Mouse (Mus musculus) megakaryocyte progenitor cell, adult 5-6 weeks (primary cell): ENCODE results near the gene Gpr1. TPM values are rescaled to one million over a fixed set of nuclear protein-coding genes. Genes with fewer than 3 reads are reported as not detected.
A peak's percentile ranks its signal among the peaks of the same experiment; 100 is the strongest.
"Not testable (repeated sequence)": the region's sequence is repeated elsewhere in the genome, so short reads cannot be mapped to it uniquely, and the experiment has no call there.

Experiments
- ATAC-seq: replicated peaks from 2 replicates; pipeline ENCODE4 v1.8.0; 2016; ENCODE audit warnings: mild to moderate bottlenecking, moderate TSS enrichment, inconsistent platforms; ENCODE audit not compliant: poor library complexity
- total RNA-seq, 2 experiments: library from RNA; stranded (forward) in 1 of 2; stranded (reverse) in 1 of 2; fragments of 157-497, 149-512 nt in 1 of 2; fragments of 200-1000 nt in 1 of 2; gene quantifications; 2 replicates each; pipeline versions ENCODE4 v1.2.3 to v1.2.4; 2015 to 2017

Gene Gpr1
- total RNA-seq, 2 experiments from 2014 or later = not detected

DNA sequence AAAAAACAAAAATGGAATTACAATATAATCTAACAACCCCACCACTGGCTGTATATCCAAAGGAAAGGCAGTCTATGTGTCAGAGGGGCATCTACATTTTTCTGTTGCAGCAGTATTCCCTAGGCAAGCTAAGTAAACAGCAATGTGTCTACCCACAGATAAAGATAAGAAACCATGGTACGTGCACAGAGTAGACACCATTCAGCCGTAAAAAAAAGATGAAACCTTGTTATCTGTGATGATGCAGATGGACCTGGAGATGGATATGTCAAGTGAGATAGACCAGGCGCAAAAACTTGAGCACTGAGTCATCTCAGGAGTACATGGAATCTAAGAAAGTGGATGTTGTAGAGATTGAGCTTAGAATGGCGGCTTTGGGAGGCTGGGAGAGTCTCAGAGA is 10.7 kb upstream of the Gpr1 start:
- ATAC-seq = no peak

GRCm38 (mm10) chr1:63219277-63219676 is 4.9 kb upstream of the Gpr1 start:
- no peak for ATAC-seq

GRCm38 (mm10) chr1:63214631-63215030 is 288 bp upstream of the Gpr1 start:
- no peak for ATAC-seq

- ATAC-seq = no peak
These were observed 669 bp downstream of the Gpr1 start for GRCm38 (mm10) chr1:63213478-63214270.

DNA sequence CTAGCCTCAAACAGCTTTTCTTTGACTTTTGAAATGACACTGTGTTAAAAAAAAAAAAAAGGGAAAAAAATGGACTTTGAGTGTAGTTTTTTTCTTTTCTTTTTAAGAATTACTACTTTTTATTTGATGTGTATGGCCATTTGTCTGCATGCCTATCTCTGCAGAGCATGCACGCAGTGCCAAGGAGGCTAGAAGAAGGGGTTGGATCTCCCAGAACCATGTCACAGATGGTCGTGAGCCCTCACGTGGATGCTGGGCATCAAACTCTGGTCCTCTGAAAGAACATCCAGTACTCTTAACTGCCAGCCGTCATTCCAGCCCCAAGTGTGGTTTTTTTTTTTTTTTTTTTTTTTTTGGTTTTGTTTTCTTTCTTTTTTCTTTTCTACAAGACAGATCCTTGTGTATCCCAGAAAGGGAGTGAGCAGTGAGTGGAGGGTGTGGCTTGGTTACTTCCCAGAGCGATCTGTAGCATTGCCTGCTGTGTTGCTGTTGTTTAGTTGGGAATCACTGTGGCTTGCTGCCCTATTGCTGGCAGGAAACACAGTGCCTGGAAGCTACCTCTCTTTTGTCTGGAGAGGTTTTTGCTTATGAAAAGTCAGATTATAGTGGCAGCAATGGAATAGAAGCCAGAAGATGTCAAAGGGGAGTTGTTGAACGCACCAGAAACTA is 4.3 kb downstream of the Gpr1 start:
- ATAC-seq = no peak

GRCm38 (mm10) chr1:63207607-63208006 is 6.7 kb downstream of the Gpr1 start:
- ATAC-seq = no peak

GRCm38 (mm10) chr1:63204660-63205394 is 9.5 kb downstream of the Gpr1 start:
- no peak for ATAC-seq

GRCm38 (mm10) chr1:63203950-63204659 is 10.2 kb downstream of the Gpr1 start:
- ATAC-seq = no peak

- no peak for ATAC-seq
These were observed 10.9 kb downstream of the Gpr1 start for GRCm38 (mm10) chr1:63203471-63203870.

DNA sequence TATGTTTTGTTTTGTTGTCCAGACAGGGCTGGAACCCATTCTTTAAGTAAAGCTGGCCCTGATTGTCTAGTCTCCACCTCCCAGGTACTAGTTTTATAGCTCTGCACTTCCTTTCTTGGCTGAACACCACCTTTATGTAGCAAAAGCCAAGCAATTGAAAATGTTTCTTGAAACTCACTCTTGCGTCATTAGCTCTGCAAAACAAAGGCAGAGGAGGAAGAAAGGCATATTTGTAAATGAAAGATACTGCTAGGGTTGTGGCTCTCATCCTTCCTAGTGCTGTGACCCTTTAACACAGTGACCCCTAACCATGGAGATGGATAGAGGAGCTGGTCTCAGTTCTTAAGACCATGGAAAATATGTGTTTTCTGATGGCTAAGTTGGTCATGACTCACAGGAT is 12.7 kb downstream of the Gpr1 start:
- no peak for ATAC-seq

DNA sequence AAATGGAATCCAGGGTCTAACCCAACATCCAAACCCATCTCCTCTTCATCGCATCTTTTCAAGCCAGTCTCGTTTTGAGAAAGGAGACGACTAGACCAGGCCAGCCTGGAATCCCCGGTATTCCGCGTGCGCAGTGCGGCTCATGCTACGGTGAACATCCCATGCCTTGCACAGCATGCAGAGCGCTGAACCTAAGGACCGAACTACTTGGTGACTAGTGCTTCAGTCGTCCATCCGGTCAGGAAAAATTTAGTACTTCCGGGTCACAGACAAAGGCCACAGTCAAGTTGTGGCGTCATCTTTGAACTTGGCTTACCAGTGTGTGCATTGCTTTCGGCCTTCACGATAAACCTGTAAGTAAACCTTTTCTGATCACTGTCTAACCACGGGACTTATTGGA is 14.0 kb downstream of the Gpr1 start:
- ATAC-seq = no peak

DNA sequence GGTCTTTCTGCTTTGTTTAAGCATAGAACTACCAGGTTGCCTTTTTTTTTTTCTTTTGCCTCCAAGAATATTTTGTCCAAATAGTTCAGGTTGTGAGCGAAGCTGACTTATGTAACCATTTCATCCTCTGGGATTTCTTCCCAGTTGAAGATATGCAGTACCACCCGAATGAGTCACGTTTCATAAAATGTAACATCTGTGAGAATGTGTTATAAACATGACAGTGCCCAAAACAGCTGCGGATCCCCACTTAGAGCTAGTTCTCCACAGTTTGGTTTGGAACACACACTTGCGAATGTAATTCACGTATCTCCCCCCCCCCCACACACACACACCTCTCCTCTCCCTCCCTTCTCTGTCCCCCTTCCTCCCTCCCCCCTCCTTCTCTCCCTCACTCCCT is 15.0 kb downstream of the Gpr1 start:
- ATAC-seq = no peak

- ATAC-seq = no peak
These were observed 18.4 kb downstream of the Gpr1 start for GRCm38 (mm10) chr1:63195848-63196512.

- no peak for ATAC-seq
These were observed 21.9 kb downstream of the Gpr1 start for GRCm38 (mm10) chr1:63192306-63193065.

DNA sequence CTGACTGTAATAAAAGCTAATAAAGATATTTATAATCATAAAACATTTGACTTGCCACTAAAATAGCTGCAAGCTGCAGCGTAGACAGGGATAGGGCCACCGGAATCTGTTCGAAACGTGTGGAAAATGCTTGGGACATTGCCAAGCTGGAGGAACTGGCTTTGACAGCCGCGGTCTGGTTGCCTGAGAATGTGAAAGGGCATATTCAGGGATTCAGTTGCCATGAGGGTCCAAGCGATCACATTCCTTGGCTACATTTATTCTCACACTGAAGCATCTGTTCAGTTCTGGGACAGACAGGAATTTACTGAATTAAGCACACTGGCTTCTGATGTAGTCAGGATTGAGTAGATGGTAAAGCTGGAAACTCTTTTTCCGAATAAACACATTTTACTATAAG is 23.5 kb downstream of the Gpr1 start:
- no peak for ATAC-seq

GRCm38 (mm10) chr1:63188536-63188935 is 25.8 kb downstream of the Gpr1 start:
- ATAC-seq = no peak

- not testable (repeated sequence) for ATAC-seq
These were observed 28.9 kb downstream of the Gpr1 start for GRCm38 (mm10) chr1:63185430-63185829.

- ATAC-seq = peak; percentile 29; the same call in 1 of the 2 replicates
These were observed 31.6 kb downstream of the Gpr1 start for GRCm38 (mm10) chr1:63182636-63183270.

- ATAC-seq = peak; percentile 33
These were observed 32.1 kb downstream of the Gpr1 start for GRCm38 (mm10) chr1:63182212-63182611.
